Mouse (Mus musculus) T-helper 17 cell (primary cell): ENCODE measurements around the gene Ccdc88b.
"Not testable (repeated sequence)": the region's sequence is repeated elsewhere in the genome, so short reads cannot be mapped to it uniquely, and the experiment has no call there.

Experiments
- in situ Hi-C, 2 experiments: fragments of 300-600 bp; cut with MboI, MseI; formaldehyde crosslinking; loops; 1 replicate in 1 of 2; 2 replicates in 1 of 2; pipeline ENCODE4 v1.15.1; 2025; ENCODE audit warnings: high pct_unique_total_duplicates in 2 of 2

Ccdc88b gene

GRCm38 (mm10) chr19:6858031-6858430 is at the start of gene Ccdc88b:
Ccdc88b (minus strand) TSS chr19:6858211.
- in situ Hi-C loops = loop anchor here in 1 of 2 experiments (5.0 to 25.0 kb wide), 2 partner anchors 36 to 921 kb away; no protein-coding TSS in a partner anchor

DNA sequence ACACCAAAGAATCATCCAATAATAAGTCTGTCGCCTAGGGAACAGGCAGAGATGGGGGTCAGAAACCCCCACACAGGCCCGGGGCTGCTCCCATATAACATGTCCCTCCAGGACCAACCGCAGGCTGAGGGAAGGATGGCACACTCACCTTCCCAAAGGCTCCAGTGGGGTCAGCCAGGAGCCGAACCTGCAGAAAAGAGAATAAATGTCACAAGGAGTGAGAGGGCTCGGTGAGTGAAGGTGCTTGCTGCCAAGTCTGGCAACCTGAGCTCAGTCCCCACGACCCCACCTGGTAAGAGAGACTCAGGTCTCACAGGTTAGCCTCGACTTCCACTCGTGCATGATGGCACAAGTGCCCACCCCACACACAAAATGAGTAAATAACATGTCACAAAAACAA is 49.1 kb upstream of the Ccdc88b start:
- in situ Hi-C loops = loop anchor here in 1 of 2 experiments (10.0 kb wide), 1 partner anchor 1792 kb away; the partner anchor contains the start of gene Klc2

- in situ Hi-C loops = loop anchor here in 1 of 2 experiments (10.0 kb wide), 1 partner anchor 1791 kb away; the partner anchor contains the start of gene Klc2
Observed at GRCm38 (mm10) chr19:6906199-6906598, 48.2 kb upstream of the Ccdc88b start.

DNA sequence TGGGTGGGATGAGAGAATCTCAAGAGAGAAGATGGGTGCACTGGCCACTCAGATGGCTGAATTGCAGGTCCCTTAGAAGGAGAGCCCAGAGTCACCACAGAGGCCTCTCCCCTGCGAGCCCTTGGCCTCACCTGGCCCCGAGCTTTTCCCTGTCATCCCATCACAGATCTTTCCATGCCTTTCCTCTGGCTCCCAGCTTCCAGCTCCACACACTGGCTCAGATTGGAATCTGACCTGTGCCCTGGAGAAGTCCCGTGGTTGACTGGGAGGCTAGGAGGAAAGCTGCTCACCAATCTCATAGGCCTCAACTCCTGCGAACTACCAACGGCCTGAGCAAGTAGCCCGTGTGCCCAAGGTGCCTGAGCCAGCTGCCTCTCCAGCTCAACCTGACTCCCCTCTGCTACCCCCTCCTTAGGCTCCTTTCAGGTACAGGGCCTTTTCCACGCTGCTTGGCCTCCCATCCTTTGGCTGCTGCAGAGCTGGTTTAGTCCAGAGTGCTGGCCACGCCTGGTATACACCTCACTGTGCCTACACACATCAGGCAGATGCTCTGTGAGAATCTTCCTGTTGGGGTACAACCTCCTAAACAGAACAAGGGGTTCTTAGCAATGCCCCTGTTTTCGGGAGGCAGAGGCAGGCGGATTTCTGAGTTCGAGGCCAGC is 47.6 kb upstream of the Ccdc88b start:
- in situ Hi-C loops = loop anchor here in 1 of 2 experiments (10.0 kb wide), 1 partner anchor 1791 kb away; the partner anchor contains the start of gene Klc2

DNA sequence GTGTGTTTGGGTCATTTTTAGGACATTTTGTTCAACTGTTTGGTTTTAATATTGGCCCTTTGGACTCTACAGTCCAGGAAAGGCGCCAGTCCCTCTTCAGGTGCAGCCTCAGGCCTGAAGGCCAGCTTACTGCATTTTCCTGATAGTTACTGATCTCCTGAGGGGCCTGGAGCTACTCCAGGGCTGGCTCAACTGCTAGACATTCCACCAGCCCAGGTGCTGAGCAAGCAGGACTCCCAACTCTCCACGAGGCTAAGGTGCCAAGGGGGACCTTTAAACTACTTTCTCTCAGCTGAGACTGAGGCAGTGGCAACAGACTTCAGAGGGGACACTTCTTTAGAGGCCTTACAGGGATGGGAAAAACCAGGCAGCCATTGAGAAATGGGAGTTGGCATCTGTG is 46.8 kb upstream of the Ccdc88b start:
- in situ Hi-C loops = loop anchor here in 1 of 2 experiments (10.0 kb wide), 1 partner anchor 1790 kb away; the partner anchor contains the start of gene Klc2

- in situ Hi-C loops = loop anchor here in 1 of 2 experiments (10.0 kb wide), 1 partner anchor 1788 kb away; the partner anchor contains the start of gene Klc2
Observed at GRCm38 (mm10) chr19:6903031-6903430, 45.0 kb upstream of the Ccdc88b start.

DNA sequence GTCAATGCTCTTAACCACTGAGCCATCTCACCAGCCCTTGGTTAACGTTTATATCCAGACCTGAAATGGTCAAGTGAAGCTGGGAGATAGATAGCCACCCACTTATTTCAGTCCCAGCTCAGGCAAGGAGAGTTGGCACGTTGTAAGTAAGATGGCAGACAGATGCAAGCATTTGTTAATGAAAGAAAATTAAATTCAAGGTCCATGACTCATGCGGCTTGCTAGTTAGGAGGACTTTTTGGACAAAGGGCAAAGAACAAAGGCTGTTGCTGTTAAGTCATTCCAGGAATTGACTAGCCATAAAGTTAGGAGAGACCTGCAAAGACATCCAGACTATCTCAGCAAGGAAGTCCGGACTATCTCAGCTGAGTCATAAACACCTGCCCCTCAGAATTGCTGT is 41.6 kb upstream of the Ccdc88b start:
- in situ Hi-C loops = loop anchor here in 1 of 2 experiments (10.0 kb wide), 1 partner anchor 1785 kb away; the partner anchor contains the start of gene Klc2

- in situ Hi-C loops = not testable (repeated sequence)
Observed at GRCm38 (mm10) chr19:6895608-6896305, 37.7 kb upstream of the Ccdc88b start.

DNA sequence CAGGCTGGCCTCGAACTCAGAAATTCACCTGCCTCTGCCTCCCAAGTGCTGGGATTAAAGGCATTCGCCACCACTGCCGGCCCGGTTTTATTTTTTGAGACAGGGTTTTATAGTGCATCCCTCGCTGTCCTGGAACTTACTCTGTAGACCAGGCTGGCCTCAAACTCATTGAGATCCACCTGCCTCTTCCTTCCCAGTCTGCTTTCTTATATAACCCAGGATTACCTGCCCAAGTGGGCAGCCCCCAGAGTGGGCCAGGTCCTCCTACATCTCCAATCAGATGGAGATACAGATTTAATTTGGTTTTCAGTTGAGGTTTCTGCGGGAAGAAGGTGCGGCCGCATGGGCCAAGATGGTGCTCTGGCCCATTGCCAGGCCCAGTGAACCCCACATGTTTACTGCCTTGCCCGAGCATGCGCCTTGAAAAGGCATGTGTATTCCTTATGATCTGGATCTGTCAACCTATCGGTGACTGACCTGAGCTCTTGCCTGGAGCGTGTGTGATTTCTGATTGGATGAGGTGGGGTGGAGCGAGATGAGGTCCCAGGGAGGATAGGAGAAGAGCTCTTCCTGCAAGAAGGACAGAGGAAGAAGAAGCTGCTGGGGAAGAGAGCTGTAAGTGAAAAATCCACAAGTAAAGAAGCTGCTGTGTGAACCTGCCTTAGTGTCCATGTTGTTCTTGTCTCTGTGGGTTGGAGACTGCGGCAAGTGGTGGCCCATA is 35.9 kb upstream of the Ccdc88b start:
- in situ Hi-C loops = no loop called here

DNA sequence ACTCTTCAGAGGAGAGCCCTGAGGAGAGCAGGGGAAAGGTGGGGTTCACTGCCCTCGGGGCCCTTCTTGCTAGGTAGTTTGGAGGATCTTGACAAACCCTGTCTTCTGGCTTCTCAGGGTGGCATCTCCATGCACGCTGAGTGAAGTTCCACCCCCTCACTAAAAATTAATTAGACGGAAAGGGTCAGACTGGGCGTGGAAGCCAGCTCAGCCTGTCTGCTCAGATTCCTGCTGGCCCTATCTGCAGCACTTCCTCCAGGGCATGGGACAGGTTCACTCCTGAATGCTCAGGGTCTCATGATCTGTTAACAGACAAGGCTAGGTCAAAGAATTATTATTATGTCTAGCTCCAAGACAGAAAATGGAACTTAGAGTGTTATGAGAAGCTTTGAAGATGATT is 34.5 kb upstream of the Ccdc88b start:
- in situ Hi-C loops = no loop called here

- in situ Hi-C loops = no loop called here
Observed at GRCm38 (mm10) chr19:6877965-6878364, 20.0 kb upstream of the Ccdc88b start.

- in situ Hi-C loops = no loop called here
Observed at GRCm38 (mm10) chr19:6876799-6877198, 18.8 kb upstream of the Ccdc88b start.

GRCm38 (mm10) chr19:6875834-6876233 is 17.8 kb upstream of the Ccdc88b start:
- in situ Hi-C loops = no loop called here

- in situ Hi-C loops = loop anchor here in 1 of 2 experiments (5.0 to 25.0 kb wide), 2 partner anchors 38 to 937 kb away; partner anchors contain the start of gene Prdx5
Observed at GRCm38 (mm10) chr19:6874257-6874656, 16.2 kb upstream of the Ccdc88b start.

GRCm38 (mm10) chr19:6872701-6873100 is 14.7 kb upstream of the Ccdc88b start:
- in situ Hi-C loops = loop anchor here in 1 of 2 experiments (5.0 to 25.0 kb wide), 2 partner anchors 40 to 935 kb away; partner anchors contain the start of gene Prdx5

GRCm38 (mm10) chr19:6871574-6872271 is 13.7 kb upstream of the Ccdc88b start:
- in situ Hi-C loops = loop anchor here in 1 of 2 experiments (5.0 to 25.0 kb wide), 2 partner anchors 41 to 934 kb away; partner anchors contain the start of gene Prdx5

- in situ Hi-C loops = loop anchor here in 1 of 2 experiments (25.0 kb wide), 1 partner anchor 932 kb away; no protein-coding TSS in a partner anchor
Observed at GRCm38 (mm10) chr19:6869355-6869754, 11.3 kb upstream of the Ccdc88b start.

- in situ Hi-C loops = loop anchor here in 1 of 2 experiments (25.0 kb wide), 1 partner anchor 924 kb away; no protein-coding TSS in a partner anchor
Observed at GRCm38 (mm10) chr19:6861451-6861850, 3.4 kb upstream of the Ccdc88b start.

- in situ Hi-C loops = loop anchor here in 1 of 2 experiments (25.0 kb wide), 1 partner anchor 923 kb away; no protein-coding TSS in a partner anchor
Observed at GRCm38 (mm10) chr19:6860706-6861105, 2.7 kb upstream of the Ccdc88b start.

- in situ Hi-C loops = loop anchor here in 1 of 2 experiments (5.0 to 25.0 kb wide), 2 partner anchors 38 to 923 kb away; no protein-coding TSS in a partner anchor
Observed at GRCm38 (mm10) chr19:6859971-6860370, 2.0 kb upstream of the Ccdc88b start.
